Mouse (Mus musculus) megakaryocyte, embryonic 14.5 days (primary cell): Measurements from ENCODE around the gene Tgfbr3. TPM values are rescaled to one million over a fixed set of nuclear protein-coding genes. Genes with fewer than 3 reads are reported as not detected.
A peak's percentile ranks its signal among the peaks of the same experiment; 100 is the strongest.

Source experiments
- H3K27me3 ChIP-seq: replicated peaks from 2 replicates; pipeline ENCODE3; 2012; ENCODE audit warnings: inconsistent platforms
- H3K36me3 ChIP-seq: replicated peaks from 2 replicates; pipeline ENCODE3; 2012; ENCODE audit warnings: low read length, inconsistent platforms, mixed read lengths
- H3K4me1 ChIP-seq: 2 replicates; pipeline ENCODE4 v1.6.1; 2012; ENCODE audit warnings: inconsistent platforms
- H3K4me3 ChIP-seq: replicated peaks from 2 replicates; pipeline ENCODE3; 2012; ENCODE audit warnings: moderate library complexity, mild to moderate bottlenecking, inconsistent platforms
- H3K9me3 ChIP-seq: 2 replicates; pipeline ENCODE4 v1.6.1; 2012; ENCODE audit warnings: inconsistent platforms
- FLI1 ChIP-seq: IDR thresholded peaks from 2 replicates; pipeline ENCODE4 v1.6.1; 2012; ENCODE audit warnings: low read length, inconsistent platforms, mixed read lengths
- GATA1 ChIP-seq: IDR thresholded peaks from 3 replicates; pipeline ENCODE4 v1.6.1; 2012; ENCODE audit warnings: mixed read lengths, low read length, inconsistent platforms, borderline replicate concordance
- polyA plus RNA-seq: library from polyadenylated mRNA; stranded (reverse); fragments of >175 nt; gene quantifications from 2 replicates; pipeline ENCODE4 v1.2.3, GENCODE M21; 2012; ENCODE audit warnings: low replicate concordance; ENCODE audit not compliant: insufficient read depth

Tgfbr3 gene
- not detected in 2 replicates for polyA plus RNA-seq

DNA sequence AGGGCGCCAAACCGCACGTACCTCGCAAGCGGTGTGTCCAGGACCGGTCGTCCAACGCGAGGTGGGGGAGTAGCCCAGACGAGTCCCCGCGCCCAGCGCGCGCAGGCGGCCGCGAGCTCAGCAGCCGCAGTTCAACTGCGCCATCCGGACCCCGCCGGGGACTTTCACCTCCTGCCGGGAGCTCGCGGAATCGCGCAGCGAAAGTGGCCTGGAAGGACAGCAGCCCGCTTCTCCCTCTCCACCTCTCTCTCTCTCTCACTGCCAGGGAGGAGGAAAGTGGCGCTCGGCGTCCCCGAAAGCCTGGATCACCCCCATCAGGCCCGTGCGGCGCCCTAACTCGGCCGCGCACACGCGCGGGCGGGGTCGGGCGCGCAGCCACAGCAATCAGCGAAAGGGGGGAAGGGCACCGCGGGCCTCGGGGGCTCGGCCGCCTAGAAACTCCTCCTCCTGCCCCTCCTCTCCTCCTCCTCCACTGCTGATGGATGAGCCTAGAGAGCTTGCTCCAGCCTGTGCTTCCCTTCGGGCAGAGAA lies at the start of gene Tgfbr3:
TSS of gene Tgfbr3 (minus strand) at position 396 of the 531 bp plus-strand sequence.
- H3K4me1 ChIP-seq = peaks cover 22% of the 10 kb centered on the region
- H3K4me3 ChIP-seq = peak within 1 kb of the TSS; percentile 96
- TF ChIP-seq FLI1 = no peak
- H3K9me3 ChIP-seq = no peaks in the 10 kb centered on the region
- H3K27me3 ChIP-seq = peaks cover 53% of the 10 kb centered on the region
- no peaks in the 10 kb centered on the region for H3K36me3 ChIP-seq

DNA sequence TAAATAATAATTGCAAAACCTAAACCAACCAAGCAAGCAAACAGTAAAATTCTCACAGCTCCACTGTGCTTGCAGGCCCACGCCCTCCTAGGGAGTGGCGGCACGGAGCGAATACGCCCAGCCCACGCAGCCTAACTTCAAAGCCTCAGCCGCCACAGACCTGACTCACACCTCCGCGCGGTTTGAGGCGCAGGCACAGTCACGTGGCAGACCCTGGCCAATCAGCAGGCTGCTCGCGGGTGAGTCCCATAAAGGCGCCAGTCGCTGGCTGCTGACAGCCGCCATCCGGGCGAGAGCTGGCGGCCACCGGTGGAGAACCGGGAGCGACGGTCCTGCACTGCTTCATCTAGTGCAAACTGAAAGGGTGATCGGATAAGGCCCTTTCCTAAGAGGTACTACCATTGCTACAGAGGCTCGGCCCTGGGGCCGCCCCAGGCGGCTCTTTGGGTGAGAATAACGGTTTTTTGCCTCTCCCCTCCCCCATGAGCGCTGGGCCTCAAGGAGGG lies 41.5 kb upstream of the Tgfbr3 start, which contains the start of gene Brdt:
TSS of gene Brdt (plus strand) at position 244 of the 506 bp plus-strand sequence.
- Histone ChIP-seq H3K27me3 (no peaks in the 10 kb centered on the region), H3K36me3 (no peaks in the 10 kb centered on the region), H3K9me3 (peaks cover 6% of the 10 kb centered on the region; the same call in 1 of the 2 replicates), H3K4me1 (no peaks in the 10 kb centered on the region), H3K4me3 (no peak within 1 kb of the TSS)
- TF ChIP-seq FLI1 (no peak), GATA1 (no peak)

DNA sequence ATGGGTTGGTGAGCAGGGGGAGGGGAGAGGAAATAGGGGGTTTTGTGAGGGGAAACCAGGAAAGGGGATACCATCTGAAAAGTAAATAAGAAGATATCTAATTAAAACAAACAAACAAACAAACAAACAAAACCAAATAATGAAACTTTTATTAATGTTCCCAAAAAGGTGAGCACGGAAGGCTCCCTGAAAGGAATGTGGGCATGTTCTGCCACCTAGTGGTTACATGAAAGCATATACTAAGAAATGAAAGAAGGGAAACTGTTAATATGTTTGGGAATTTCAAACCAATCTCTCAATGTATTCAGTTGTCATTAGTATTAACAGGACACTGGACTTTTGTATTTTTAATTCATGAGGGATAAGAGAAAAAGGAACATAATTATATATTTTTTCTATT lies 31.3 kb upstream of the Tgfbr3 start:
- no peaks in the 10 kb centered on the region for H3K36me3 ChIP-seq
- peaks cover 9% of the 10 kb centered on the region for H3K27me3 ChIP-seq
- peaks cover 7% of the 10 kb centered on the region; the same call in 1 of the 2 replicates for H3K9me3 ChIP-seq
- no peak for TF ChIP-seq FLI1
- no peak for TF ChIP-seq GATA1
- peak overlapping the region; percentile 33 for H3K4me3 ChIP-seq
- H3K4me1 ChIP-seq = peaks cover 4% of the 10 kb centered on the region

DNA sequence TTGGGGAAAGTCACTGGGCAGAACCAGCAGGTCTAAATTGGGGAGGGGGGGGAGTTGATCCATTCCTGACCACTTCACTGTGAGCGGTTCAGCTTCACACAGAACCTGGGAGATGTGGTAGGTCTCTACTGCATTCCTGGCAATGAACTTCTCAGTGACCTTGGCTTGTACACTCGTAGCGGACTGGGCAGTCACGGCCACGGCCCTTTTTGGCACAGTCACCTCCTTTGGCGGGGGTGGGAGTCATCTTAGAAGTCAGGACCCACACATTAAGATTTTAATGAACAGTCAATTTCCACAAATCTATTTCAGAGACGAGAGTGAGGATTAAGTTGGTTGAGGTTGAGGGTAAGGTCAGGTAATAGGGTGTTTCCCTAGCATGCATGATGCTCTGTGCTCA lies 27.7 kb upstream of the Tgfbr3 start:
- Histone ChIP-seq H3K4me1 (peaks cover 4% of the 10 kb centered on the region), H3K36me3 (no peaks in the 10 kb centered on the region), H3K4me3 (no peak overlapping the region), H3K9me3 (peaks cover 7% of the 10 kb centered on the region; the same call in 1 of the 2 replicates), H3K27me3 (peaks cover 15% of the 10 kb centered on the region)
- no peak for TF ChIP-seq FLI1
- TF ChIP-seq GATA1 = no peak

DNA sequence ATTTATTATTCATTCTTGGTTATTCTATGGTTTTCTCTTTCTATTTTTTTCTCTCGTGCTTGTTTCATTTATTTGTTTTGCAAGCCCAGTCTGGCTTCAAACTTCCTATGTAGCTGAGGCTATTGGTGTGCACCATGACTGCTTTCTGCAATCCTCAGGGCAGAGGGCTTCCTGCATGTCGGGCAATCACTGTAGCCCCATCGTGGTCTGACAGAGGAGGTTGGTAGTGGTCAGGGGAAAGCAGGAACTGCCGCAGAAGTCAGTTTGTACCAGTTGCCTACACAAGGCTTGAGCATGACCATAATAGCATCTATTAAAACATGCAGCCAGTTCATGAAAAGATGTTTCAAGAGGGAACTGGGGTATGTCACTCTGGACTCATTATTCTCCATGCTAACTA lies 18.0 kb upstream of the Tgfbr3 start:
- Histone ChIP-seq H3K9me3 (no peaks in the 10 kb centered on the region), H3K4me1 (no peaks in the 10 kb centered on the region; the same call in 1 of the 2 replicates)
- TF ChIP-seq GATA1 (no peak), FLI1 (no peak)

DNA sequence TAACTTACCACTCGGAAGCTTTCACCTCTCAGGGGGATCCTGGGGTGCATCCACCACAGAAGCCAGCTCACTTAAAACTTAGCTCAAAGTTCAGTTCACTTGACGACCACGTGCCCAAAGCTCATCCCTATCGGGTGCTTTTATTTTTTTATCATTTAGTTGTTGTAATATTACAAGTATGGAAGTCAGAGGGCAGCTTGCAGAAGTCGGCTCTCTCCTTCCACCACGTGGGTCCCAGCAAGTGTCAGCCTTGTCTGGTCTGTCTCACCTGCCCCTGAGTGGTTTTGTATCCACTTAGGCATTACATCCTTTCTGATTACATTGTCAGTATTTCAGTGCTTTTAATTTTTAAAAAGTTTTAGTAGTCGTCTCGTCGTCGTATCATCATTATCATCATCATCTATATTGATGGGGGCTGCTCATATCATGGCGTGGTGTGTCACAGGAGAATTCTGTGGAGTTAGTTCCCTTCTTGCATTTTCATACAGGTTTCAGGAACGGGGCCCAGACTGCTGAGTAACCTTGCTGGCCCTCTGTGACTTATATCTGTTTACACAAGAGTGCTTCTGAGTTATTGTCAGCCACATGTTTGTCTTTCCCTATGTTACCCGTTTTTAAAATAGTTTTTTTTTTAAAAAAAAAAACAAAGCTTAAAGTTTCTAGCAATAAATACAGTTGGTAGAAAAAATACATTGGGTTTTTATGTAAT lies 14.8 kb upstream of the Tgfbr3 start:
- TF ChIP-seq GATA1 = no peak
- TF ChIP-seq FLI1 = no peak
- Histone ChIP-seq H3K4me1 (no peaks in the 10 kb centered on the region; the same call in 1 of the 2 replicates), H3K36me3 (no peaks in the 10 kb centered on the region), H3K27me3 (peaks cover 17% of the 10 kb centered on the region), H3K9me3 (no peaks in the 10 kb centered on the region), H3K4me3 (no peak overlapping the region)

More for the DNA sequence above, 18.0 kb upstream of the Tgfbr3 start:
- Histone ChIP-seq H3K4me3 (no peak overlapping the region), H3K36me3 (no peaks in the 10 kb centered on the region), H3K27me3 (peaks cover 13% of the 10 kb centered on the region)

DNA sequence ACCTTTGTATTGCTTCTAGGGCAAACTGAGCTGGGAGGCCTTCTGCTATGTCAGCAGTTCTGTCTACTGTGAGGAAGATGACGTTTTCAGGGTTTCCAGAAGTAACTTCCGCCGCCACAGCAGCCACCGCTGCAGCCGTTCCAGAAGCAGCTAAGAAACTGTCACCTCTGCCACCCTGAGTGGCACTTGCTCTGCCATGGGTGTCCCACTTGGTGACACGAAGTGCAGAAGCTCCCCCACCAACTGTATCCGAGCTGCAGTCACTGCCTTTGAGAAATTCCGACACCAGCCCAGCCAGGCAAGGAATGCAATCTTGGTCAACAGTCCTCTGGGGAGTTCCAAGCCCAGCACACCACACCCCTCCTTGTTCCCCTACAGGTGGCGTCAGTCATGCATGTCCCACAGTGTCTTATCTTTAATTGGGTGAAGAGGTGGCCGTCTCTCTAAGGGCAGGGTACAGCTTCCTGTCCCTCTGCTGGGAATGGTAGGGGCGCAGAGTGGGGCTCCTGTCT lies 14.0 kb upstream of the Tgfbr3 start:
- H3K4me3 ChIP-seq = no peak overlapping the region
- peaks cover 6% of the 10 kb centered on the region for H3K4me1 ChIP-seq
- TF ChIP-seq FLI1 (no peak), GATA1 (no peak)
- peaks cover 17% of the 10 kb centered on the region for H3K27me3 ChIP-seq
- no peaks in the 10 kb centered on the region for H3K9me3 ChIP-seq
- H3K36me3 ChIP-seq = no peaks in the 10 kb centered on the region

DNA sequence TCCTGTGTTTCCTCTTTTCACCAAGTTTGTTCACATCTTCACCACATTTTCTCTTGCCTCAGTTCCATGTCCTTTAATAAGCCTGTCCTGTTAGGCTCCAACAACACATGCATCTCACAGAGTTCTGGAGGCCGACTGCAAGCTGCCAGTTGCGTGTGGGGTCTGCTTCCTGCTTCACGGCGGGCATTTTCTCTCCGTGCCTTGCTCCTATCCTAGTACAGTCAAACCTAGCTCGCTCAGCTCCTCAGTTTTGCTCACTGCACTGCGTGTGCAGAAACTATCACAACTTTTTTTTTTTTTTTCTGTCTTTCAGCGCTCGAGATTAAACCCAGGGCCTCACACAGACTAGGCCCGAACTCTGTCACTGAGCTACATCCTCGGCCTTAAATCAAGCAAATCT lies 9.4 kb upstream of the Tgfbr3 start:
- TF ChIP-seq FLI1 (no peak), GATA1 (no peak)
- peaks cover 10% of the 10 kb centered on the region for H3K27me3 ChIP-seq
- H3K4me1 ChIP-seq = peaks cover 6% of the 10 kb centered on the region
- no peak overlapping the region for H3K4me3 ChIP-seq
- H3K36me3 ChIP-seq = no peaks in the 10 kb centered on the region
- H3K9me3 ChIP-seq = no peaks in the 10 kb centered on the region

DNA sequence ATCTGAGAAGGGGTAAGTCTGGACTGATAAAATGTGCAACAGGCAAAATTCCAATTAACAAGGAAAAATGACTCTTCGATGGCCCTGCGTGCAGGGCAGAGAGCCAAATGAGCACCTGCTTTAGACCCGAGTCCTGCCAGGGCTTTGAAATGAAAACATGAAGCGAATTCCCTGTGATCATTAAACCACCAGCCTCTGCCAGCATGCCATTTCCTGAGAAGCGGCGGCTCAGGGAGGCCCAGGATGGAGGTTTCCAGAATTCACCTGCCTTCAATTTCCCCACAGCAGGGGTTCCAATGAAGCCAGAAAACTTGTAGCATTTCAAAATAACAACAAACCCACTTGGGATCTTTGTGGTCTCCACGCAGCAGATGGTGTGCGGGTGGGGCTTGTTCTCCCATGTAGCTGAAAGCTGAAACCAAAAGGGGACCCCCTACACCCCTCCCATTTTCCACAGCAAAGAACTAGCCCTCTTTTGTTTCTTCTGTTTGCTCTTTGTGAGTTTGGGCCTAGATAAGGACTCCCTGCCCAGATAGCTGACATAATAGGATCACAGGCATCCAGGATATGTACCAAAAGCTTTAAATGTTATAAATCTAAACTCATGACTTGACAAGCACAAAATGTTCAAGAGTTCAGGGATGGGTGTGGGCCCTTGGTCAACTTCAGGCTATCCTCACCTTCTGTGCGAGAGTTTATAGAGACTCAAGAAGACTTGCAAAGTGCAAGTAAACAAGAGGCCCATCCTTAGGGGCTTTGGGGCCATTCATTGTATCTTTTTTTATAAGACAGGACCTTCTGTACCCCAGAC lies 7.3 kb upstream of the Tgfbr3 start:
- no peaks in the 10 kb centered on the region for H3K36me3 ChIP-seq
- no peaks in the 10 kb centered on the region for H3K9me3 ChIP-seq
- H3K4me3 ChIP-seq = no peak overlapping the region
- peaks cover 18% of the 10 kb centered on the region for H3K27me3 ChIP-seq
- TF ChIP-seq FLI1 (no peak), GATA1 (no peak)
- peaks cover 12% of the 10 kb centered on the region for H3K4me1 ChIP-seq
